Mouse (Mus musculus): ENCODE results near the gene Zbed6. TPM values are rescaled to one million over a fixed set of nuclear protein-coding genes. Genes with fewer than 3 reads are reported as not detected.

Gene Zbed6
- polyA plus RNA-seq, 1 experiment from 2014 or later, result not detected

- ATAC-seq (ENCODE audit: insufficient read depth, low FRiP score), result no peak
- H3K9ac ChIP-seq (ENCODE audit: low read length), result no peak overlapping the region
- H3K27ac ChIP-seq (ENCODE audit: low read length), result no peak overlapping the region
- H3K4me3 ChIP-seq (replicated peaks; ENCODE audit: low read length), result no peak overlapping the region
- WGBS, result 71% methylated on average over 1 of the region's 1 CpGs
- H3K36me3 ChIP-seq (ENCODE audit: control insufficient read depth, insufficient read depth, low read length), result peaks cover 13% of the 10 kb centered on the region
- H3K9me3 ChIP-seq (replicated peaks; ENCODE audit: control insufficient read depth, low read length), result no peaks in the 10 kb centered on the region
- no peaks in the 10 kb centered on the region for H3K27me3 ChIP-seq (ENCODE audit: control insufficient read depth, insufficient read depth, low read length)
- no peak overlapping the region for H3K4me2 ChIP-seq (ENCODE audit: low read depth, low read length)
- H3K4me1 ChIP-seq (ENCODE audit: control insufficient read depth, insufficient read depth, low read length), result 0 out of 2 replicates have a peak, but pooled peaks cover 4% of the 10 kb centered on the region
Observed at GRCm38 (mm10) chr1:133611436-133611835, 49.2 kb downstream of the Zbed6 start.

GRCm38 (mm10) chr1:133610601-133611000 is 50.1 kb downstream of the Zbed6 start:
- 0 out of 2 replicates have a peak, but pooled peaks have one; percentile 3 for ATAC-seq (ENCODE audit: insufficient read depth, low FRiP score)
- WGBS, result 52% methylated on average over 6 of the region's 6 CpGs
- no peaks in the 10 kb centered on the region for H3K27me3 ChIP-seq (ENCODE audit: control insufficient read depth, insufficient read depth, low read length)

DNA sequence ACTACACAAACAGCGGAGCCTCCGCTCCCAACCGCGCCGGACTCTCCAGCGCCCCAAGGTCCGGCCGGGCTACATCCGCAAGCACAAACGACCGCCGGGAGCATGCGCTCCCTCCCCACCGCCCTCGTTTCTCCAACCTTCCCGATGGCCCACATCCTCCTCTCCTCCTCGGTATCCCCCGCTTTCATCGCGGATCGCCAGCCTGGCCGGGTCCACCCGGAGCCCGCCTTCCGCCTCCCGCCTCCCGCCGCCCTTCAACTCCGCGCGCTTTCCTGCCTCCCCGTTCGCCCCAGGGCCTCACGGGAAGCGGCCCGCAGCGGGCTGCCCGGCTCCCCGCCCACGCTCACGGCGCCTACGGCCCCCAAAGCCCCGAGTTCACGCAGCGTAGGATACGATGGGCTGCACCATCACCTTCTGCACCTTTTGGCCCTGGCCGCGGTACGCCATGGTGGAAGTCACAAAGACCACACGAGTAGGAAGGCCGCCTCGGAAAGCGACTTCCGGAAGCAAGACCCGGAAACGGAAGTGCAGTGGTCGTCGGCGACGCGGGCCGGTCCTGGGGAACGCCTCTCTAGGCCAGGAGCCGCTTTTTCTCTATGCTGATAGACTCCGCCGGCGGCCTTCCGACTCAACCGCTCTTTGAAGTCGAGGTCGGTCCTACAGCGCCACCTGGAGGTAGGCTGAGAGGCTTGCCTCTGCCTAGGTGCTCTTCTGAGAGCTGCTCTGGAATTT is 50.7 kb downstream of the Zbed6 start, which contains the start of gene Snrpe:
Gene Snrpe, minus strand, starts transcription at position 521 of the 732 bp plus-strand sequence.
- H3K9ac ChIP-seq (ENCODE audit: low read length), result peak within 1 kb of the TSS; percentile 97
- WGBS, result under 1% methylated on average over 72 of the region's 73 CpGs
- 0 out of 2 replicates have a peak, but pooled peaks cover 4% of the 10 kb centered on the region for H3K4me1 ChIP-seq (ENCODE audit: control insufficient read depth, insufficient read depth, low read length)
- peak within 1 kb of the TSS; percentile 94 for H3K27ac ChIP-seq (ENCODE audit: low read length)
- peaks cover 12% of the 10 kb centered on the region for H3K36me3 ChIP-seq (ENCODE audit: control insufficient read depth, insufficient read depth, low read length)
- H3K9me3 ChIP-seq (replicated peaks; ENCODE audit: control insufficient read depth, low read length), result no peaks in the 10 kb centered on the region
- H3K4me2 ChIP-seq (ENCODE audit: low read depth, low read length), result peak within 1 kb of the TSS; percentile 73
- no peaks in the 10 kb centered on the region for H3K27me3 ChIP-seq (ENCODE audit: control insufficient read depth, insufficient read depth, low read length)
- peak; percentile 98 for ATAC-seq (ENCODE audit: insufficient read depth, low FRiP score)
- peak within 1 kb of the TSS; percentile 93 for H3K4me3 ChIP-seq (replicated peaks; ENCODE audit: low read length)

More at GRCm38 (mm10) chr1:133610601-133611000, 50.1 kb downstream of the Zbed6 start:
- H3K27ac ChIP-seq (ENCODE audit: low read length), result no peak overlapping the region
- H3K9ac ChIP-seq (ENCODE audit: low read length), result peak overlapping the region; percentile 54
- H3K4me2 ChIP-seq (ENCODE audit: low read depth, low read length), result peak overlapping the region; percentile 33; the same call in 1 of the 2 replicates
- H3K36me3 ChIP-seq (ENCODE audit: control insufficient read depth, insufficient read depth, low read length), result peaks cover 12% of the 10 kb centered on the region
- no peaks in the 10 kb centered on the region for H3K9me3 ChIP-seq (replicated peaks; ENCODE audit: control insufficient read depth, low read length)
- H3K4me1 ChIP-seq (ENCODE audit: control insufficient read depth, insufficient read depth, low read length), result 0 out of 2 replicates have a peak, but pooled peaks cover 4% of the 10 kb centered on the region
- peak overlapping the region; percentile 93; the same call in 1 of the 2 replicates for H3K4me3 ChIP-seq (replicated peaks; ENCODE audit: low read length)

Other genes with a start within 250 kb of the Zbed6 start
- 5.2 and 5.6 TPM in 2 replicates for gene Sox13, start 236.5 kb downstream of the Zbed6 start, polyA plus RNA-seq (2015; fragmentation: Nextera tagmentation; extraction: Ambion mirVana)
- gene Snrpe, start 50.6 kb downstream of the Zbed6 start, polyA plus RNA-seq (2015; fragmentation: Nextera tagmentation; extraction: Ambion mirVana), result 439 and 513 TPM in 2 replicates
- gene Gm38394, start 433 bp upstream of the Zbed6 start, polyA plus RNA-seq (2015; fragmentation: Nextera tagmentation; extraction: Ambion mirVana), result 5.3 and 6.2 TPM in 2 replicates
- gene Lax1, start 29.2 kb upstream of the Zbed6 start, polyA plus RNA-seq (2015; fragmentation: Nextera tagmentation; extraction: Ambion mirVana), result 0.63 and 1.1 TPM in 2 replicates
- 22.3 and 23.9 TPM in 2 replicates for gene Atp2b4, start 140.2 kb upstream of the Zbed6 start, polyA plus RNA-seq (2015; fragmentation: Nextera tagmentation; extraction: Ambion mirVana)
- gene Optc, start 247.1 kb upstream of the Zbed6 start, polyA plus RNA-seq (2015; fragmentation: Nextera tagmentation; extraction: Ambion mirVana), result 1.9 and 2.7 TPM in 2 replicates

All from stomach, embryonic 16.5 days (tissue).